Mouse (Mus musculus): ENCODE results near the gene BC053393.

- no peak for TF ChIP-seq POLR2A (IDR thresholded peaks at IDR 0.05; ENCODE audit: borderline replicate concordance, extremely low read depth, low read depth, low read length)
- no peak for TF ChIP-seq CTCF (IDR thresholded peaks at IDR 0.05; ENCODE audit: insufficient read depth, low read length)
Measured at GRCm38 (mm10) chr11:46578771-46579281, 7.5 kb downstream of the BC053393 start.
